In the genomic region with DNA sequence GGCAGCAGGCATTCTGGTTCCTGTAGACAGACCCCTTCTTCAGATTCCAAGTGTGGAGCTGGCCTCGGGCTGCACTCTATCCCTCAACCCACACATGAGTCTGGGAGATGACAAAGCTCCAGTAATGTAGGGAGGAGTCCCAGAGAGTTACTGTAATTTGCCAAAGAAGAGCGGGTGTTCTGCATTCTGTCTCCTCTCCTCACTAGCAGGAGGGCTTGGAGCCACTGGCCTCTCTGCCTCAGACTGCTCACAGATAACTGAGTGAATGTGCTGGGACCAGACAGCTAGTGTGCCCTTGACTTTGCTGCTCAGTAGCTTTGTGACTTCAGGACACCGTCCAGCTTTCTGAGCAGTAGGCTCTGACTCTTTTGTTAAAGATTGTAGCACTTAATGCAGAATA, we compare ENCODE assay signal across 16 mouse cellular contexts. TPM values are rescaled to one million over a fixed set of nuclear protein-coding genes. Genes with fewer than 3 reads are reported as not detected.
"Had no signal": no experiment of that assay in that cellular context is flagged by ENCODE, and none has a peak within 500 bp of the region (broad histone marks: within the 10 kb centered on the region; RNA-seq: fewer than 3 reads in every experiment).

No protein-coding gene starts in this region.

- H3K4me3 ChIP-seq: left cerebral cortex, adult 2 months; limb, embryonic 10.5 days; liver, embryonic 15.5 days; megakaryocyte, embryonic 14.5 days; midbrain, embryonic 15.5 days; neural tube, embryonic 12.5 days had no signal

- DNase-seq: spleen, adult 18-20 months; thymus, adult 18-20 months had no signal

- H3K36me3 ChIP-seq: liver, embryonic 15.5 days; midbrain, embryonic 15.5 days had no signal

- H3K27me3 ChIP-seq: midbrain, embryonic 15.5 days had no signal

- H3K9ac ChIP-seq: liver, embryonic 15.5 days; lung, embryonic 14.5 days; midbrain, embryonic 15.5 days; neural tube, embryonic 12.5 days had no signal

- H3K27ac ChIP-seq: left cerebral cortex, adult 2 months; liver, embryonic 15.5 days; macrophage; midbrain, embryonic 15.5 days; neural tube, embryonic 12.5 days had no signal

- H3K4me2 ChIP-seq: liver, embryonic 11.5 days; liver, embryonic 15.5 days; lung, embryonic 14.5 days; midbrain, embryonic 11.5 days; midbrain, embryonic 15.5 days; neural tube, embryonic 12.5 days had no signal

- H3K9me3 ChIP-seq: limb, embryonic 10.5 days; liver, embryonic 15.5 days; megakaryocyte, embryonic 14.5 days; midbrain, embryonic 15.5 days; neural tube, embryonic 12.5 days had no signal

- ATAC-seq: midbrain, embryonic 15.5 days had no signal

RNA-seq across cellular contexts. Expression of gene Hsd11b2, which starts 40.8 kb away (rescaled TPM):
- total RNA-seq: layer of hippocampus, adult 8-10 months; left cerebral cortex, adult 2 months; left cerebral cortex, postnatal 14 days; monocyte, adult 5-6 weeks; neutrophil, adult 5-6 weeks had no signal
- polyA plus RNA-seq: macrophage had no signal
